Mouse (Mus musculus) skeletal muscle tissue, postnatal 0 days (tissue): Measurements from ENCODE around the gene Zp3. TPM values are rescaled to one million over a fixed set of nuclear protein-coding genes. Genes with fewer than 3 reads are reported as not detected.

Experiments used
- polyA plus RNA-seq: library from polyadenylated mRNA; unstranded; fragments of >200 nt; fragmentation: Nextera tagmentation; extraction: Ambion mirVana; gene quantifications from 2 replicates; pipeline ENCODE4 v1.2.1, GENCODE M21; 2015

Zp3 gene
- 0.18 TPM in 1 of 2 replicates, not detected in the other for polyA plus RNA-seq

DNA sequence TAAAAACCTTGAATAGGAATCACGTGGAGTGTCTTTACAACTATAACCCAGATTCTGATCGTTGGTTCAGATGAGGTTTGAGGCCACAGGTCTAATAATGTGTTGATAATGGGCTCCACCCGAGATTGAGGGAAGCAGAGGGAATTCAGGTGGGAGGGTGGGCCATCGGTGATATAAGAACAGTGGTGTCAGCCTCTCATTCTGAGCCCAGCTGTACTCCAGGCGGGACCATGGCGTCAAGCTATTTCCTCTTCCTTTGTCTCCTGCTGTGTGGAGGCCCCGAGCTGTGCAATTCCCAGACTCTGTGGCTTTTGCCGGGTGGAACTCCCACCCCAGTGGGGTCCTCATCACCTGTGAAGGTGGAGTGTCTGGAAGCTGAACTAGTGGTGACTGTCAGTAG is at the start of gene Zp3:
TSS of gene Zp3 (plus strand) at position 196 of the 400 bp plus-strand sequence.

DNA sequence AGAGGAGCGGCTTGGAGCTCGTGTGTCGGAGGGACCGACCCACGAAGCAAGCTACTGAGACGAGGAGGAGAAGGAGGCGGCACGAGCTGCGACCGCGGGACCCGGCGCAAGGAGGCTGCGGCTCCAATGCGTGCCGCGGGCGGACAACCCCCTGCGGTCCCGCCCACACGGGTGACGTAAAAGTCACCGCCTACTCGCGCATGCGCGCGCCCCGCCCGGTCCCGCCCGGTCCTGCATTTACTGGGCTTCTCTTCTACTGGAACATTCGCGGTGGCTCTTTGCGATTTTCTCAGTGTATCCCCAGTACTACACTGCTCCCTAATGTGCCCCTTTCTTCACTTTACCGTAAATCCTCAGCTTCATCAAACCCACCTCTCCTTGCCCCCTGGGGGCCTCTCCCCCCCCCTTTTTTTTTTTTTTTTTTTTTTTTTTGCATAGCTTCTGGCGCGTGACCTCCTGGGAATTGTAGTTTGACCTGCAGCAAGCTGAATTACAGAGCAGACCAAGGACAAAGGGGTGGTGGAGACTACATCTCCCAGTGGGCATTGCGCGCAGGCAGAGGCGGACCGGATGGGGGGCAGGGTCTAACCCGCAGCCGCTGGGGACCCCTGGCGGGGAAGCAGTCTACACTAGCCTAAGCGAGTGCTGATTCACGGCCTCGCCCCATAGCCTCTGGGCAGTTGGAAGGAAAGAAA is 45.3 kb upstream of the Zp3 start, which contains the start of gene Ywhag:
TSS of gene Ywhag (minus strand) at position 136 of the 695 bp plus-strand sequence.

DNA sequence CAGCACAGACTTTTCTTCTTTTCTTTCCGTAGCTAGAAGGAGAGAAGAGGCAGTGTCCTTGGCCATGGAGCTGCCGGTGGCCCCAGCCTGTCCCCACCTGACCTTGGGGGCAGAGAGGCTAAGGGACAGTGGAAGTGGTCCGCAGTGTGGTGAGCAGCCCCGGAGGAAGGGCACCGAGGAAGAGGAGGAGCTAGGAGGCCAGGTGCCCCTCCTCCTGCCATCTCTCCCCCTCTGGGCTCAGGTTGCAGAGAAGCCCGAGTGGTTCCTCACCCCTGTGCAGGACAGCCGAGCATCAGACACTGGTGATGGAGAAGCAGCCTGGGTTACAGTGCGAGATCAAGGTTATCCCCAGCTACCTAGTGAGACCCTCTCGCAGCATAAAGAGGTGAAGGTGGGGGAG is 5.5 kb upstream of the Zp3 start, which contains the start of gene Ssc4d:
TSS of gene Ssc4d (minus strand) at position 167 of the 400 bp plus-strand sequence.

DNA sequence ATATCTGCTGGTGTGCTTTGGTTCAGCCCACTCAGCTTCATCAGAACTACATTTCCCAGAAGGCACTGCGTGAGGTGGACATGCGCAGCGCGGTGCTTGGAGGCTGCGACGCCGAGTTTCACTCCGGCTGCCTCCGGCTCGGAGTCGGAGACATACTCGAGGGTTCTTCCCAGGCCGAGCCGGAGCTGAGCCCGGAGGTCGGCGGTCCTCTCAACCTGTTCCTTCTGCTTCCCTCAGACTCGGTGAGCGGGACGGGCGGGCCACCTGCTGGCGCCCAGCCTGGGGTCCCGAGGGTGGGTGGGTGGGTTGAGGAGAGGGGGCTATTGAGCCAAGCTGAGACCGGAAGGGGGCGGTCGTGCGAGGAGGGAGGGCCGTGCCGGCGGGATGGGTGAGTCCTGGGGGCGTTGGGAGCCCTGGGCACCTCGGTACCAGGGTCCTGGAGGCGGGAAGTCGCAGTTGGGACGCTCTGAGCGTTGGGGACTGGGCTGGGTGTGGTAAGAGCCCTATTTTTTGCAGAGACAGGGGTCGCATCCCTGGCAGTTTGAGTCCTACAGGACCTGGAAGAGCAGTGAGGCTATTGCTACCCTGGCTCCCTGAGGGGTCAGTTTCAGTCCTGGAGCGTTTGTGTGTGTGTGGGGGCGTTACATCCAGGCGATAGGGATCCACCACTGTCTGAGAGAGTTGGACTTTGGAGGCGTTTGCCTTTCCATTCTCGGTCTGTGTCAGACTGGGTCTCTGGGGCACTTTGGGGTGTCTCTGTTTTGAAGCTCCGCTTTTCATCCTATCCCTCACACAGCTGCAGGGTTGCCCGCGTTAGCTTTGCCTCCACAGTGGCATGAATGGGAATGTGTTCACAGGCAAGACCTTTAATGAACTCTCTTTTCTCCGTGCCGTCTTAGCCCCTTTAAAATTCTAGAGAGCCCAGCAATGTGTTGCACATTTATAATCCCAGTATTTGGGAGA is 15.1 kb downstream of the Zp3 start, which contains the start of gene Dtx2:
TSS of gene Dtx2 (plus strand) at position 76 of the 963 bp plus-strand sequence.

Other genes with a start within 250 kb of the Zp3 start
- 28.3 and 105 TPM in 2 replicates for gene Tmem120a, start 235.7 kb upstream of the Zp3 start, polyA plus RNA-seq
- gene Styxl1, start 201.7 kb upstream of the Zp3 start, polyA plus RNA-seq, result 0.29 and 0.49 TPM in 2 replicates
- 1,064 and 1,172 TPM in 2 replicates for gene Mdh2, start 201.6 kb upstream of the Zp3 start, polyA plus RNA-seq
- not detected in 2 replicates for gene Srrm3, start 173.2 kb upstream of the Zp3 start, polyA plus RNA-seq
- 1,579 and 2,380 TPM in 2 replicates for gene Hspb1, start 92.2 kb upstream of the Zp3 start, polyA plus RNA-seq
- 196 and 198 TPM in 2 replicates for gene Ywhag, start 45.5 kb upstream of the Zp3 start, polyA plus RNA-seq
- 1.9 and 2.0 TPM in 2 replicates for gene Ssc4d, start 5.6 kb upstream of the Zp3 start, polyA plus RNA-seq
- 14.3 and 18.6 TPM in 2 replicates for gene Dtx2, start 14.7 kb downstream of the Zp3 start, polyA plus RNA-seq
- 0.18 TPM in 1 of 2 replicates, not detected in the other for gene Upk3b, start 58.4 kb downstream of the Zp3 start, polyA plus RNA-seq
- gene Upk3bl, start 74.4 kb downstream of the Zp3 start, polyA plus RNA-seq, result 0.17 and 0.19 TPM in 2 replicates
- gene Rasa4, start 103.8 kb downstream of the Zp3 start, polyA plus RNA-seq, result 3.7 and 4.8 TPM in 2 replicates
- gene Polr2j, start 136.5 kb downstream of the Zp3 start, polyA plus RNA-seq, result 149 and 156 TPM in 2 replicates
- gene Lrwd1, start 156.0 kb downstream of the Zp3 start, polyA plus RNA-seq, result 10.9 and 11.0 TPM in 2 replicates
- gene Alkbh4, start 156.0 kb downstream of the Zp3 start, polyA plus RNA-seq, result 9.3 and 9.4 TPM in 2 replicates
- gene Orai2, start 190.6 kb downstream of the Zp3 start, polyA plus RNA-seq, result 5.5 and 7.7 TPM in 2 replicates
- 36.6 and 43.1 TPM in 2 replicates for gene Prkrip1, start 218.9 kb downstream of the Zp3 start, polyA plus RNA-seq